Mouse (Mus musculus) forebrain, embryonic 11.5 days (tissue): Measurements from ENCODE around the gene Il4. TPM values are rescaled to one million over a fixed set of nuclear protein-coding genes. Genes with fewer than 3 reads are reported as not detected.

Source experiments
- ATAC-seq: fragments of 200-750 bp; cut with Nextera tagmentation; replicated peaks from 2 replicates; pipeline ENCODE4 v1.8.0; 2017; ENCODE audit warnings: moderate TSS enrichment; ENCODE audit not compliant: low FRiP score
- DNase-seq: peaks from one replicate; pipeline ENCODE4 v3.0.0-alpha.2; 2017; ENCODE audit warnings: low spot score
- H3K27ac ChIP-seq: fragments of 300-500 bp; sonication (generic); 2 replicates; pipeline ENCODE4 v1.5.1; 2014; ENCODE audit warnings: low read depth, low read length
- H3K27me3 ChIP-seq: fragments of 300-500 bp; sonication (generic); 2 replicates; pipeline ENCODE4 v1.6.1; 2014; ENCODE audit warnings: mild to moderate bottlenecking, low read length, mixed read lengths; ENCODE audit not compliant: control insufficient read depth, insufficient read depth
- H3K36me3 ChIP-seq: fragments of 300-500 bp; sonication (generic); 2 replicates; pipeline ENCODE4 v1.6.1; 2014; ENCODE audit warnings: mild to moderate bottlenecking, low read length, moderate library complexity, mixed read lengths; ENCODE audit not compliant: control insufficient read depth, insufficient read depth
- H3K4me1 ChIP-seq: fragments of 300-500 bp; sonication (generic); replicated peaks from 2 replicates; pipeline ENCODE4 v1.6.1; 2014; ENCODE audit warnings: low read length, mixed read lengths; ENCODE audit not compliant: control insufficient read depth, insufficient read depth
- H3K4me2 ChIP-seq: fragments of 300-500 bp; sonication (generic); 2 replicates; pipeline ENCODE4 v1.6.1; 2014; ENCODE audit warnings: low read depth, mild to moderate bottlenecking, low read length, moderate library complexity, mixed read lengths; ENCODE audit not compliant: severe bottlenecking
- H3K4me3 ChIP-seq: fragments of 300-500 bp; sonication (generic); 2 replicates; pipeline ENCODE4 v1.5.1; 2014; ENCODE audit warnings: low read depth, low read length
- H3K9ac ChIP-seq: fragments of 300-500 bp; sonication (generic); 2 replicates; pipeline ENCODE4 v1.6.1; 2014; ENCODE audit warnings: low read length
- H3K9me3 ChIP-seq: fragments of 300-500 bp; sonication (generic); 2 replicates; pipeline ENCODE4 v1.6.1; 2016; ENCODE audit warnings: low read length, mixed read lengths; ENCODE audit not compliant: control insufficient read depth
- WGBS: fragments of 180-500 bp; shearing (Covaris S2); extraction: QIAGEN DNeasy Blood & Tissue Kit; methylation state at CpG from one replicate; pipeline ENCODE4 v1.1.7; 2014; 5-methylcytosine and 5-hydroxymethylcytosine counted together
- polyA plus RNA-seq: library from polyadenylated mRNA; unstranded; fragments of >200 nt; fragmentation: Nextera tagmentation; extraction: Ambion mirVana; gene quantifications from 2 replicates; pipeline ENCODE4 v1.2.1, GENCODE M21; 2014

Gene Il4
- polyA plus RNA-seq, 1 experiment from 2014 or later: 1.9 TPM

- peaks cover 11% of the 10 kb centered on the region; the same call in 1 of the 2 replicates for H3K27me3 ChIP-seq
- no peaks in the 10 kb centered on the region for H3K36me3 ChIP-seq
- H3K27ac ChIP-seq: no peak overlapping the region
- H3K4me2 ChIP-seq: no peak overlapping the region
- H3K9me3 ChIP-seq: no peaks in the 10 kb centered on the region
- no peak for DNase-seq
- H3K4me1 ChIP-seq: peaks cover 10% of the 10 kb centered on the region
- H3K9ac ChIP-seq: no peak overlapping the region
- no peak overlapping the region for H3K4me3 ChIP-seq
- ATAC-seq: no peak
- 94% methylated on average over 7 of the region's 7 CpGs for WGBS
Observed at GRCm38 (mm10) chr11:53633644-53634043, 15.2 kb upstream of the Il4 start.

- no peaks in the 10 kb centered on the region for H3K9me3 ChIP-seq
- no peak overlapping the region for H3K27ac ChIP-seq
- WGBS: 68% methylated on average over 14 of the region's 14 CpGs
- DNase-seq (no peak), ATAC-seq (no peak)
- no peak overlapping the region for H3K9ac ChIP-seq
- H3K4me3 ChIP-seq: no peak overlapping the region
- H3K27me3 ChIP-seq: peaks cover 6% of the 10 kb centered on the region; the same call in 1 of the 2 replicates
- no peak overlapping the region for H3K4me2 ChIP-seq
- H3K4me1 ChIP-seq: peaks cover 7% of the 10 kb centered on the region
- no peaks in the 10 kb centered on the region for H3K36me3 ChIP-seq
Observed at GRCm38 (mm10) chr11:53632122-53632733, 13.8 kb upstream of the Il4 start.

DNA sequence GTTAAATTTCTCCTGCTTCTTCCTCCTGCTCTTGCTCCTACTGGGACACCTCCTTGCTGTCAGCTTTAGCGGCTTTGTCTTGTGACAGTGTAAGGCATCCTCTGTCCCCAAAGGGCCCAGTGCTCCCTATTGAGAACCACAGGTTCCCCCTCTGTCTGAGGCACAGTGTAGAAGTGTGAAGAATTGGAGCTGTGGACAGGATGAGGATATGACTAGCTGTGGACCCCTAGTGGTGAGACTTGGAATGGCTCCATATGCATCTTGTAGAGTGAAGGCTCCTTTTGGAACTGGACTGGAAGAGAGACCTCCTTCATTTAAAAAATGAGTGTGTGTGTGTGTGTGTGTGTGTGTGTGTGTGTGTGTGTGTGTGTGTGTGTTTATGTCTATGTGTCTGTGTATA, 9.4 kb upstream of the Il4 start:
- Histone ChIP-seq H3K4me3 (no peak overlapping the region), H3K4me2 (no peak overlapping the region), H3K4me1 (no peaks in the 10 kb centered on the region; the same call in 1 of the 2 replicates), H3K9me3 (no peaks in the 10 kb centered on the region), H3K27ac (no peak overlapping the region), H3K36me3 (no peaks in the 10 kb centered on the region), H3K9ac (no peak overlapping the region), H3K27me3 (no peaks in the 10 kb centered on the region)
- ATAC-seq (peak; percentile 67; the same call in 1 of the 2 replicates), DNase-seq (peak; percentile 85)
- WGBS: 32% methylated on average over 1 of the region's 1 CpGs

DNA sequence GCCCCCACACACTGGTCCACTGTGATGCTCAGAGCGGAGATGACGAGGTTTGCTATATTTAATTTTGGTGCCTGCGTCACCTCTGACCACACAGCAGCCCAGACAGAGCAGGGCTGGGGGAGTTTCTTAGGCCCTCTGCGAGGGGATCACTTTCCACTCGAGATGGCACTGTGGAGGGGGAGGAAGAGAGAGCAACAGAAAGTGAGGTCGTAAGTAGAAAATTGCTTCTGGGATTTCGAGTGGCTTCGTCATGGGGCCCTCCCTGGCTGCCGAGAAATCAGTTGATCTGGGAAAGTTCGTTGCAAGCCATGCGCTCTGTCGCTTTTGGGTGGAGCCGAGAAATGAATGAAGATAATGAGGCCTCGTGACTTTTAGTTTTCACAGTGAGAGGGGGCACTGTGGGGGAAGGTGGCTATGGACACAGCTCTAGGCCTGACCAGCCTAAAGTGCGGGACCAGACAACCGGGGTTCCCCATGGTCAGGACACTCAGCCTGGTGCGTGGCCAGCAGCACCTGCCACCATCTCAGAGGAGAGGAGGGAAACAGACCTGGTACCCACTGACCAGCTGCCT, 8.4 kb upstream of the Il4 start:
- Histone ChIP-seq H3K27ac (no peak overlapping the region), H3K4me1 (no peaks in the 10 kb centered on the region; the same call in 1 of the 2 replicates), H3K4me2 (no peak overlapping the region), H3K9me3 (no peaks in the 10 kb centered on the region), H3K9ac (no peak overlapping the region), H3K27me3 (no peaks in the 10 kb centered on the region), H3K36me3 (no peaks in the 10 kb centered on the region), H3K4me3 (no peak overlapping the region)
- WGBS: 74% methylated on average over 17 of the region's 17 CpGs
- ATAC-seq: no peak
- DNase-seq: no peak

DNA sequence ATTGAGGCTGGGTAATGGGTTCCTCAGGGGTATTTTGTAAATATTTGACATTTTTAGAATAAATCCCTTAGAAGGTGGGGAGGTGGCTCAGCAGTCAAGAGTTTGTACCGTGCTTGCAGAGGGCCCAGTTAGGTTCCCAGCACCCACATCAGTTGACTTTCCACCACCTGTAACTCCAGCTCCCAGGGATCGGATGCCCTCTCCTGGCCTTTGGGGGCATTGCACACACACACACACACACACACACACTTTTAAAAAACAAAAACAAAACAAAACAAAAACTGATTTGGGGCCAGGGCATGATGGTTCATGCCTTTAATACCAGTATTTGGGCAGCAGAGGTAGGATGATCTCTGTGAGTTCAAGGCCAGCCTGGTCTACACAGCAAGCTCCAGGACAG, 5.7 kb upstream of the Il4 start:
- H3K27ac ChIP-seq: no peak overlapping the region
- no peaks in the 10 kb centered on the region; the same call in 1 of the 2 replicates for H3K4me1 ChIP-seq
- DNase-seq (no peak), ATAC-seq (no peak)
- H3K4me2 ChIP-seq: no peak overlapping the region
- H3K9ac ChIP-seq: no peak overlapping the region
- H3K27me3 ChIP-seq: no peaks in the 10 kb centered on the region
- 96% methylated on average over 2 of the region's 2 CpGs for WGBS
- no peaks in the 10 kb centered on the region for H3K36me3 ChIP-seq
- H3K9me3 ChIP-seq: no peaks in the 10 kb centered on the region
- H3K4me3 ChIP-seq: no peak overlapping the region

DNA sequence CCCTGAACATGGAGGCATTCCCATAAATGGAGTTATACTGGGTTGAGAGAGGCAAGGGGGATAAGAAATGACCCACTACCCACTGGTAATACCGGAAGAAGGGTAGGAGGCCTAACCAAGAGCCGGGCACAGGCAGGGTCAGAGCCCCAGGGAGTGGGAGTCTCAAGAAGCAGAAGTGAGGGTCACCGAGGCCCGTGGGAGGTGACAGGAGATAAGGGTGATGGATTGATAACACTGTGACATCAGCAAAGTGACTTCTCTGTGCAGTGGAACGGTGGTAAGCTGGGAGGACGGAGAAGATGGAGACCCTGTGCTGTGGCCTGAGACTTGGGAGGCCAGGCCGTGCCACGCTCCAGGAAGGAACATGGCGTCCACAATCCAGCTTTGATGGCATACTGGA, 5.1 kb upstream of the Il4 start:
- 91% methylated on average over 9 of the region's 9 CpGs for WGBS

DNA sequence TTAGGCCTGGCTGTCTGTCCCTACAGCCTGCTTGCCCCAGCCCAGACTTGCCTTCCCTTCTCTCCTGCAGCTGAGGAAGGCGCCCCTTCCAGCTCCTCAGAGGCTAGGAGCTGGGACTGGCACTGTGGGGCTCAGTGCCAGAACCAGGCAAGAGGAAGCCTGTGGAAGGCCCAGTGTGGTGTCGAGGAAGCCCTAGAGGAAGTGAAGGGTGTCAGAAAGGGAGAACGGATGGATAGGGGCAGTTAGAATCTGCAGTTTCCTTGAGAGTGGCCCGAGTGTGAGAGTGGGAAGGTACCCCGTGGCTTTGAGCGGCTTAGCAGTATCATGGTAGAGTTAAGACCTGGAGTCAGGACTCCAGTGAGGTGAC, 4.0 kb upstream of the Il4 start:
- no peak overlapping the region for H3K27ac ChIP-seq
- H3K4me3 ChIP-seq: no peak overlapping the region
- ATAC-seq (no peak), DNase-seq (no peak)
- no peak overlapping the region for H3K9ac ChIP-seq
- H3K4me2 ChIP-seq: no peak overlapping the region
- no peaks in the 10 kb centered on the region; the same call in 1 of the 2 replicates for H3K4me1 ChIP-seq
- H3K27me3 ChIP-seq: no peaks in the 10 kb centered on the region
- WGBS: 88% methylated on average over 6 of the region's 6 CpGs
- no peaks in the 10 kb centered on the region for H3K9me3 ChIP-seq
- no peaks in the 10 kb centered on the region for H3K36me3 ChIP-seq

More for the DNA sequence above, 5.1 kb upstream of the Il4 start:
- Histone ChIP-seq H3K4me1 (no peaks in the 10 kb centered on the region; the same call in 1 of the 2 replicates), H3K9me3 (no peaks in the 10 kb centered on the region), H3K36me3 (no peaks in the 10 kb centered on the region), H3K4me2 (no peak overlapping the region), H3K27ac (no peak overlapping the region), H3K4me3 (no peak overlapping the region), H3K9ac (no peak overlapping the region), H3K27me3 (no peaks in the 10 kb centered on the region)
- no peak for ATAC-seq
- DNase-seq: no peak

- Histone ChIP-seq H3K27ac (no peak overlapping the region), H3K9me3 (no peaks in the 10 kb centered on the region), H3K4me1 (no peaks in the 10 kb centered on the region; the same call in 1 of the 2 replicates), H3K27me3 (no peaks in the 10 kb centered on the region), H3K4me3 (no peak overlapping the region), H3K9ac (no peak overlapping the region), H3K36me3 (no peaks in the 10 kb centered on the region), H3K4me2 (no peak overlapping the region)
- no peak for ATAC-seq
- 90% methylated on average over 11 of the region's 11 CpGs for WGBS
- no peak for DNase-seq
Observed at GRCm38 (mm10) chr11:53621582-53622439, 3.3 kb upstream of the Il4 start.
